In the genomic region with DNA sequence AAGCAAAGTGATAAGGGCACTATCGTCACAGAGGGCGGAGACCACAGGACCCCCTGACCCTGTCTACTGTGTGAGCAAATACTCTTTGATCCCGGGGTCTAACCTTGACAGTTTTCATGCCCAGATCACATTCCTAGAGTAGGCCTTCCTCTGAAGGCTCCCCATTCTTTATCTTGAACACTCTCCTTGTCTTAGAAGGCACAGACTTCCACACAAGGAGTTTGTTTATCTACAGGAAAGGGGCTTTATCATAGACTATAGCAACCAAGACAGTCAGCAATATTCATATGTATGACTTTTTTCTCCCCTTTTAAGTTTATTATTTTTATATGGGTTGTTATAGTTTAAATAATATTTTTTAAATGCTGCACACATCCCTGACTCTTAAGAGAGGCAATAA, we compare ENCODE assay signal across 25 mouse cellular contexts.
DNase-seq lines count a peak whose midpoint lies in the region; ATAC-seq and TF ChIP-seq lines count a peak whose summit lies in the region.
"Had no signal": no experiment of that assay in that cellular context is flagged by ENCODE, and none has a peak within 500 bp of the region (broad histone marks: within the 10 kb centered on the region; RNA-seq: fewer than 3 reads in every experiment).

No protein-coding gene starts in this region.

- H3K4me2 ChIP-seq in liver, embryonic 11.5 days: peak overlapping the region; percentile 30; the same call in 1 of the 2 replicates
- no peak overlapping the region for H3K4me2 ChIP-seq in liver, postnatal 0 days (ENCODE audit: low read depth, low read length)
- 0 out of 2 replicates have a peak overlapping the region, but pooled peaks have one; percentile 1 for H3K4me2 ChIP-seq in liver, embryonic 15.5 days
- H3K4me2 ChIP-seq in forebrain, postnatal 0 days (ENCODE audit: low read depth): no peak overlapping the region
- no peak overlapping the region for H3K4me2 ChIP-seq in hindbrain, embryonic 14.5 days (replicated peaks)
- H3K4me2 ChIP-seq: forebrain, embryonic 12.5 days; forebrain, embryonic 15.5 days; heart, embryonic 13.5 days had no signal

- TF ChIP-seq EP300 in liver, postnatal 0 days (IDR thresholded peaks at IDR 0.05; ENCODE audit: low read depth): no peak
- peak in 1 of 2 experiments; percentile 27; a peak in 1 of 4 replicates for TF ChIP-seq EP300 in MEL (IDR thresholded peaks at IDR 0.05; ENCODE audit: low read depth in 1 of 2, low read length in 2 of 2)

- no peak for TF ChIP-seq POLR2A in MEL (IDR thresholded peaks at IDR 0.05; ENCODE audit: control insufficient read depth in 1 of 2, insufficient read depth in 1 of 2, low read depth in 1 of 2, low read length in 2 of 2, poor library complexity in 1 of 2)
- no peak for TF ChIP-seq POLR2A in embryonic fibroblast, embryonic 13.5 days (IDR thresholded peaks at IDR 0.05; ENCODE audit: low read depth, low read length)

- ATAC-seq in liver, embryonic 11.5 days (replicated peaks; ENCODE audit: low FRiP score): peak; percentile 82
- no peak for ATAC-seq in liver, postnatal 0 days
- peak; percentile 63 for ATAC-seq in liver, embryonic 15.5 days (ENCODE audit: insufficient read depth)
- ATAC-seq in forebrain, postnatal 0 days: no peak
- ATAC-seq in hindbrain, embryonic 14.5 days (ENCODE audit: low FRiP score): no peak
- ATAC-seq: forebrain, embryonic 15.5 days; hindbrain, embryonic 16.5 days had no signal

- H3K27me3 ChIP-seq in liver, embryonic 11.5 days (replicated peaks; ENCODE audit: control insufficient read depth, insufficient read depth, low read length): no peaks in the 10 kb centered on the region
- H3K27me3 ChIP-seq in liver, postnatal 0 days (ENCODE audit: insufficient read depth, low read length): no peaks in the 10 kb centered on the region
- no peaks in the 10 kb centered on the region for H3K27me3 ChIP-seq in MEL (ENCODE audit: control insufficient read depth in 1 of 2, insufficient read depth in 2 of 2, low read length in 2 of 2)
- no peaks in the 10 kb centered on the region for H3K27me3 ChIP-seq in liver, embryonic 15.5 days
- H3K27me3 ChIP-seq in forebrain, postnatal 0 days (ENCODE audit: insufficient read depth, low read length): no peaks in the 10 kb centered on the region
- H3K27me3 ChIP-seq in hindbrain, embryonic 14.5 days (ENCODE audit: control insufficient read depth, insufficient read depth, low read length): no peaks in the 10 kb centered on the region
- H3K27me3 ChIP-seq: CH12.LX; forebrain, embryonic 12.5 days; forebrain, embryonic 15.5 days; heart, embryonic 13.5 days had no signal

- no peaks in the 10 kb centered on the region for H3K36me3 ChIP-seq in liver, embryonic 11.5 days (ENCODE audit: control insufficient read depth, insufficient read depth, low read length)
- H3K36me3 ChIP-seq in liver, postnatal 0 days (replicated peaks; ENCODE audit: insufficient read depth, low read length): no peaks in the 10 kb centered on the region
- no peaks in the 10 kb centered on the region for H3K36me3 ChIP-seq in MEL (ENCODE audit: control insufficient read depth in 1 of 2, insufficient read depth in 2 of 2, low read length in 2 of 2)
- no peaks in the 10 kb centered on the region for H3K36me3 ChIP-seq in liver, embryonic 15.5 days (replicated peaks)
- H3K36me3 ChIP-seq in forebrain, postnatal 0 days (ENCODE audit: insufficient read depth): no peaks in the 10 kb centered on the region
- no peaks in the 10 kb centered on the region for H3K36me3 ChIP-seq in hindbrain, embryonic 14.5 days (replicated peaks; ENCODE audit: control insufficient read depth, insufficient read depth)
- H3K36me3 ChIP-seq: forebrain, embryonic 12.5 days; forebrain, embryonic 15.5 days; G1E; heart, embryonic 10.5 days; heart, embryonic 13.5 days had no signal

- no peaks in the 10 kb centered on the region for H3K9me3 ChIP-seq in liver, embryonic 11.5 days (ENCODE audit: control insufficient read depth, low read length)
- no peaks in the 10 kb centered on the region for H3K9me3 ChIP-seq in liver, postnatal 0 days (ENCODE audit: low read length)
- no peaks in the 10 kb centered on the region for H3K9me3 ChIP-seq in MEL (replicated peaks; ENCODE audit: insufficient read depth, low read length)
- H3K9me3 ChIP-seq in liver, embryonic 15.5 days (replicated peaks): no peaks in the 10 kb centered on the region
- H3K9me3 ChIP-seq in forebrain, postnatal 0 days (ENCODE audit: low read length): no peaks in the 10 kb centered on the region
- 0 out of 2 replicates have a peak, but pooled peaks cover 3% of the 10 kb centered on the region for H3K9me3 ChIP-seq in hindbrain, embryonic 14.5 days (ENCODE audit: control insufficient read depth, low read length)
- H3K9me3 ChIP-seq: forebrain, embryonic 12.5 days; forebrain, embryonic 15.5 days; G1E; heart, embryonic 10.5 days; heart, embryonic 13.5 days had no signal

- no peak for TF ChIP-seq RAD21 in MEL (IDR thresholded peaks at IDR 0.05; ENCODE audit: low read depth, low read length)

- WGBS in liver, embryonic 11.5 days: 18% methylated on average over 3 of the region's 3 CpGs
- WGBS in liver, postnatal 0 days (ENCODE audit: insufficient replicate concordance): 23% methylated on average over 3 of the region's 3 CpGs
- WGBS in liver, embryonic 15.5 days (ENCODE audit: insufficient replicate concordance): 16% methylated on average over 3 of the region's 3 CpGs
- WGBS in forebrain, postnatal 0 days: 90% methylated on average over 3 of the region's 3 CpGs
- 88% methylated on average over 3 of the region's 3 CpGs for WGBS in hindbrain, embryonic 14.5 days

- H3K27ac ChIP-seq in liver, embryonic 11.5 days (ENCODE audit: low read depth, low read length): peak overlapping the region; percentile 73
- H3K27ac ChIP-seq in liver, postnatal 0 days (ENCODE audit: low read depth): no peak overlapping the region
- H3K27ac ChIP-seq in MEL (ENCODE audit: control insufficient read depth, low read depth, low read length): peak overlapping the region; percentile 26
- peak overlapping the region; percentile 31; the same call in 1 of the 2 replicates for H3K27ac ChIP-seq in embryonic fibroblast, embryonic 13.5 days (ENCODE audit: insufficient read depth, low read length)
- H3K27ac ChIP-seq in liver, embryonic 15.5 days (replicated peaks): 0 out of 2 replicates have a peak overlapping the region, but pooled peaks have one; percentile 38
- H3K27ac ChIP-seq in forebrain, postnatal 0 days (ENCODE audit: low read depth, low read length): no peak overlapping the region
- H3K27ac ChIP-seq in hindbrain, embryonic 14.5 days: no peak overlapping the region
- H3K27ac ChIP-seq: forebrain, embryonic 12.5 days; forebrain, embryonic 15.5 days; heart, adult 2 months; heart, embryonic 13.5 days had no signal

- no peaks in the 10 kb centered on the region for H3K79me2 ChIP-seq in MEL (ENCODE audit: control insufficient read depth, insufficient read depth, low read length, poor library complexity)

- no peak for TF ChIP-seq CTCF in liver, postnatal 0 days (IDR thresholded peaks at IDR 0.05; ENCODE audit: low read depth)
- TF ChIP-seq CTCF in MEL (IDR thresholded peaks at IDR 0.05 in 2 of 3, conservative IDR thresholded peaks at IDR 0.05 in 1 of 3; ENCODE audit: control insufficient read depth in 1 of 3, insufficient read depth in 1 of 3, low read depth in 2 of 3, low read length in 3 of 3, poor library complexity in 1 of 3, severe bottlenecking in 1 of 3): no peak
- TF ChIP-seq CTCF in embryonic fibroblast, embryonic 13.5 days (IDR thresholded peaks at IDR 0.05; ENCODE audit: borderline replicate concordance, insufficient read depth, low read length): no peak
- TF ChIP-seq CTCF in forebrain, postnatal 0 days (IDR thresholded peaks at IDR 0.05; ENCODE audit: low read depth): no peak

- 0 out of 2 replicates have a peak overlapping the region, but pooled peaks have one; percentile 37 for H3K9ac ChIP-seq in liver, embryonic 11.5 days (ENCODE audit: low read depth, low read length)
- H3K9ac ChIP-seq in liver, postnatal 0 days (replicated peaks): no peak overlapping the region
- no peak overlapping the region for H3K9ac ChIP-seq in MEL (ENCODE audit: control insufficient read depth, low read depth, low read length, poor library complexity, severe bottlenecking)
- no peak overlapping the region for H3K9ac ChIP-seq in liver, embryonic 15.5 days
- no peak overlapping the region for H3K9ac ChIP-seq in forebrain, postnatal 0 days
- H3K9ac ChIP-seq in hindbrain, embryonic 14.5 days: no peak overlapping the region
- H3K9ac ChIP-seq: forebrain, embryonic 12.5 days; forebrain, embryonic 15.5 days; heart, embryonic 13.5 days had no signal

- no peak for DNase-seq in liver, embryonic 11.5 days (ENCODE audit: low spot score)
- no peak for DNase-seq in liver, postnatal 0 days
- no peak for DNase-seq in MEL (ENCODE audit: low read depth, low spot score)
- DNase-seq in forebrain, postnatal 0 days: no peak
- no peak for DNase-seq in hindbrain, embryonic 14.5 days (ENCODE audit: low spot score)
- DNase-seq: adrenal gland, adult 2 months; adrenal gland, postnatal 14 days; B cell, adult 2 months; cerebellum, adult 11-12 months; cerebellum, adult 8-10 months; cerebellum, postnatal 14 days; gastrocnemius, postnatal 10 days; gastrocnemius, postnatal 36 days; heart, adult 2 months; heart, postnatal 14 days; heart, postnatal 4 days had no signal

- H3K4me3 ChIP-seq in liver, embryonic 11.5 days (ENCODE audit: low read depth, low read length): no peak overlapping the region
- H3K4me3 ChIP-seq in liver, postnatal 0 days (ENCODE audit: low read depth, low read length): no peak overlapping the region
- H3K4me3 ChIP-seq in MEL (ENCODE audit: control insufficient read depth in 1 of 2, insufficient read depth in 1 of 2, low read depth in 2 of 2, low read length in 2 of 2): no peak overlapping the region
- no peak overlapping the region for H3K4me3 ChIP-seq in embryonic fibroblast, embryonic 13.5 days (ENCODE audit: insufficient read depth, low read length)
- no peak overlapping the region for H3K4me3 ChIP-seq in liver, embryonic 15.5 days (replicated peaks)
- H3K4me3 ChIP-seq in forebrain, postnatal 0 days (ENCODE audit: low read depth, low read length): no peak overlapping the region
- H3K4me3 ChIP-seq in hindbrain, embryonic 14.5 days (replicated peaks; ENCODE audit: low read length): no peak overlapping the region
- H3K4me3 ChIP-seq: forebrain, embryonic 12.5 days; forebrain, embryonic 15.5 days; heart, adult 2 months; heart, embryonic 10.5 days; heart, embryonic 13.5 days had no signal

- H3K4me1 ChIP-seq in liver, embryonic 11.5 days (replicated peaks; ENCODE audit: control insufficient read depth, insufficient read depth, low read length): peaks cover 14% of the 10 kb centered on the region
- H3K4me1 ChIP-seq in liver, postnatal 0 days (ENCODE audit: insufficient read depth): peaks cover 2% of the 10 kb centered on the region; the same call in 1 of the 2 replicates
- H3K4me1 ChIP-seq in MEL (ENCODE audit: control insufficient read depth in 1 of 2, insufficient read depth in 2 of 2, low read length in 2 of 2): no peaks in the 10 kb centered on the region; a peak in 1 of 4 replicates
- H3K4me1 ChIP-seq in embryonic fibroblast, embryonic 13.5 days (ENCODE audit: control insufficient read depth, insufficient read depth, low read length): peaks cover 15% of the 10 kb centered on the region
- H3K4me1 ChIP-seq in liver, embryonic 15.5 days (replicated peaks): peaks cover 37% of the 10 kb centered on the region
- no peaks in the 10 kb centered on the region for H3K4me1 ChIP-seq in forebrain, postnatal 0 days (ENCODE audit: insufficient read depth)
- no peaks in the 10 kb centered on the region for H3K4me1 ChIP-seq in hindbrain, embryonic 14.5 days (replicated peaks; ENCODE audit: control insufficient read depth, insufficient read depth, low read length)
- H3K4me1 ChIP-seq: forebrain, embryonic 12.5 days; forebrain, embryonic 15.5 days had no signal

Comparison
In these comparisons a context has a peak if more than half of its experiments do, and no peak if none do; other contexts are left out.
1. ATAC-seq: peak in liver, embryonic 11.5 days (single experiment) and liver, embryonic 15.5 days (single experiment); none in liver, postnatal 0 days (single experiment), forebrain, postnatal 0 days (single experiment) and hindbrain, embryonic 14.5 days (single experiment).
2. H3K27ac ChIP-seq: peak in liver, embryonic 11.5 days (single experiment), MEL (single experiment), embryonic fibroblast, embryonic 13.5 days (single experiment) and liver, embryonic 15.5 days (single experiment); none in liver, postnatal 0 days (single experiment), forebrain, postnatal 0 days (single experiment) and hindbrain, embryonic 14.5 days (single experiment).
3. H3K4me2 ChIP-seq: peak in liver, embryonic 11.5 days (single experiment) and liver, embryonic 15.5 days (single experiment); none in liver, postnatal 0 days (single experiment), forebrain, postnatal 0 days (single experiment) and hindbrain, embryonic 14.5 days (single experiment).